Mouse (Mus musculus) gastrocnemius, postnatal 10 days (tissue): ENCODE results near the gene Hmx2. TPM values are rescaled to one million over a fixed set of nuclear protein-coding genes. Genes with fewer than 3 reads are reported as not detected.

Experiments used
- DNase-seq: peaks from one replicate; pipeline ENCODE4 v3.0.0; 2021; ENCODE audit warnings: mixed read lengths
- total RNA-seq, 2 experiments: library from RNA; stranded (reverse); gene quantifications; 2 replicates each; pipeline ENCODE4 v1.2.3; 2021

The Hmx2 gene
- total RNA-seq, 2 experiments from 2014 or later = not detected

- DNase-seq = peak; percentile 19
Observed at GRCm38 (mm10) chr7:131556541-131557271, 8.1 kb downstream of the Hmx2 start.

GRCm38 (mm10) chr7:131557751-131558150 is 9.2 kb downstream of the Hmx2 start:
- DNase-seq = no peak

DNA sequence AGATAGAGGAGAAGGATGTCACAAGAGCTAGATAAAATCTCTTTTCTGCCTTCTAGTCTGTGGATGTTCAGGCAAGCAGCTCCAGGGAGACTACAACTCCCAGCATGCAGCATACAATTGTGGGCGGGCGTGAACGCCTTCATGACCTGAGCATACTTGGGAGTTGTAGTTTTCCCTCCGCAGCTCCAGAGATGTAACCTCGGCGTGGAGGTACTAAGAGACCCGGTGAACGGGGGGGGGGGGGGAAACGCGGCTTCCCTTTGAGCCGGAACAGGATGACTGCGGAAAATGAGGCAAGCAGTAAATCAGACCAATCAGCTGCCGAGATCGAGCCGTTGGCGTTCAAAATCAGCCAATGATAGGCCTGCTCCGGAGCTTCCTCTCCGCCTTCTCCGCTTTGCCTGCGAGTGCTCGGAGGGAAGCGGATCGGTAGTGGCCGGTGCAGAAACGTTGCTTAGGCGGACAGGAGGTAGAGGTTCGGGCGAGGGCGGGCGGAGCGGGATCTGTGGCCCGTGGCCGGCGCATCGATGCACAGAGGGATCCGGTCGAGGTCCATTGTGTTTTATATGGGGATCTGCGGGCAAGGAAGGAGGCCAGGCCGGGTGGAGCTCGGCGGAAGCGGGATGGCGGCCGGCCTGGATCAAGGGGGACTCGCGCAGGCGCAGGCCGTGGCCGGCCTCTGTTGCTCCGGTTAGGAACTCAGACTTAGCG is 11.6 kb downstream of the Hmx2 start, which contains the start of gene Bub3:
Gene Bub3 (plus strand): TSS at position 237 of the 711 bp plus-strand sequence.
- peak; percentile 83 for DNase-seq

- no peak for DNase-seq
Observed at GRCm38 (mm10) chr7:131560697-131561042, 12.1 kb downstream of the Hmx2 start.

- no peak for DNase-seq
Observed at GRCm38 (mm10) chr7:131575246-131575645, 26.7 kb downstream of the Hmx2 start.

GRCm38 (mm10) chr7:131582178-131582577 is 33.6 kb downstream of the Hmx2 start:
- DNase-seq = no peak

- DNase-seq = no peak
Observed at GRCm38 (mm10) chr7:131585551-131585950, 37.0 kb downstream of the Hmx2 start.

- DNase-seq = no peak
Observed at GRCm38 (mm10) chr7:131597779-131598482, 49.4 kb downstream of the Hmx2 start.

- no peak for DNase-seq
Observed at GRCm38 (mm10) chr7:131598483-131598824, 49.9 kb downstream of the Hmx2 start.

GRCm38 (mm10) chr7:131602106-131602505 is 53.5 kb downstream of the Hmx2 start:
- no peak for DNase-seq

DNA sequence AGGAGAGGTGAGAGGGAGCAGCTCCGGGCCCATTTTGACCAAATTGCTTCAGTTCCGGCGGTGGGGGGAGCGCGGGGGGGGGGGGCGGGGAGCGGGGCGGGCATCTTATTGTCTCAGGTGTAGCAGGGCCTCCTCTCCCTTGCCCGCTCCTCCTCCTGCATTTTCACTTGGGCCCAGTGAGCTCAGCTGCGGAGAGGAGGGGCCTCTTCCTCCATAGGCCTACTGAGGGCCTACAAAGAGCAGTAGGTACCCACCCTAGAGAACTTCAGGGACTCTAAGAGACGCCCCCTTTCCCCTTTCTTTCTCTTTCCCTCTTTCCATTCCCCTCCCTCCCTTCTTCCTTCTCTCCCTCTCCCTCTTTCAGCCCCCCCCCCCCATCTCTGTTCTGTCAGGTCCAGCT is 54.6 kb downstream of the Hmx2 start:
- DNase-seq = no peak

GRCm38 (mm10) chr7:131604946-131605345 is 56.4 kb downstream of the Hmx2 start:
- DNase-seq = no peak

GRCm38 (mm10) chr7:131605481-131605880 is 56.9 kb downstream of the Hmx2 start:
- no peak for DNase-seq

Other genes starting within 250 kb of the Hmx2 start
- not detected for gene Cuzd1, start 226.5 kb upstream of the Hmx2 start, total RNA-seq
- not detected for gene Fam24b, start 219.3 kb upstream of the Hmx2 start, total RNA-seq
- gene Fam24a, start 214.9 kb upstream of the Hmx2 start, total RNA-seq = not detected
- gene 2310057M21Rik, start 186.0 kb upstream of the Hmx2 start, total RNA-seq = 10 to 100 TPM; 14.2 to 15.0 TPM
- gene Pstk, start 177.6 kb upstream of the Hmx2 start, total RNA-seq = 10 to 100 TPM; 30.1 to 36.2 TPM
- gene Ikzf5, start 138.3 kb upstream of the Hmx2 start, total RNA-seq = 10 to 100 TPM; 23.1 to 23.5 TPM
- 10 to 100 TPM; 72.8 to 75.2 TPM for gene Acadsb, start 138.2 kb upstream of the Hmx2 start, total RNA-seq
- not detected for gene Hmx3, start 5.9 kb upstream of the Hmx2 start, total RNA-seq
- 10 to 100 TPM; 37.3 to 37.9 TPM for gene Bub3, start 11.4 kb downstream of the Hmx2 start, total RNA-seq